Mouse (Mus musculus) mature B cell (primary cell): ENCODE data around the gene Tmem209.

Experiments
- in situ Hi-C: fragments of 300-500 bp; cut with MboI; formaldehyde crosslinking; loops from 2 replicates; pipeline ENCODE4 v1.14.3; 2019

Tmem209 gene

DNA sequence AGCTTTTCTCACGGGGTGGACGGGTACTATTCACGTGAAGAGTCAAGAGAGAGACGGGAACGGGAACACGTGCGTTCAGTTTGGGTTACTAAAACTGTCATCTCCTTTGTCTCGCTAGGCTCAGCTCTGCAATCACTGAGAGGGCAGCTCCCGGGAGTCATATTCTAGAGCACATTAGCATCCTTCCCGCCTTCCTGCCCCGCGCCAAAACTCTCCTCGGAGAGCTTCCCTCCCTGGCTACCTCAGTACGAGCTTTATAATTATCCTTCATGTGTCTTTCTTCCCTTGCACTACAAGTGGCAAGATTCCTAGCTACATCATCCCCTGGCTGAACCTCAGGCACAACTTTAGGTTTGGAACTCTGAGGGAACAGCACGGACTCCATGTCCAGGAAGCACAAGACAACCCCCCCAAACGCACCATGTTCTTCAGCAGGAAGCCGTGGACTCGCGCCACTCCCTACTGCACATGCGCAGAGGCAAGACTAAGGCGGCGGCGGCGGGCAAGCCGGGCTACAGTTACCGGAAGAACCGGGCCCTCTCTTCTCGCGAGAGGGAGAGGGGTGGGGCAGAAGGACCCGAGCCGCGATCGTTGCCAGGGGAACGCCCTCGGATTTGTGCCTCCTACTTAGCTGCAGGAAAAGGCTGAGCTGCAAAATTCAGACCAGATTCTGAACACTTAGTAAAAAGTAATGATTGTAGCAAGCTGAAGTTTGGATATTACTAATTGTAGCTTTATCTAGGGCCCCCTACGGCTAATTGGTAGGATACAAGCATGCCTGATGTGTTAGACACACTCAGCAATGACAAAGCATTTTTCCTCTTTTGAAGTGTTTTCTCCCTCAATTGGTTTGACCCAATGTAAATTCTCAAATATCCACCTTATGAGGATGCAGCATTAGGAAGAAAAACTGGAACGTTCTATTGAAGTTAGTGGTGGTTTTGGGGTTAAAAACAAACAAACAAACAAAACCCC is at the start of gene Tmem209, which contains the start of gene Ssmem1:
Gene Tmem209, minus strand, starts transcription at position 519 of the 975 bp plus-strand sequence.
Gene Ssmem1, plus strand, starts transcription at position 585 of the 975 bp plus-strand sequence.
- in situ Hi-C loops = no loop called here

DNA sequence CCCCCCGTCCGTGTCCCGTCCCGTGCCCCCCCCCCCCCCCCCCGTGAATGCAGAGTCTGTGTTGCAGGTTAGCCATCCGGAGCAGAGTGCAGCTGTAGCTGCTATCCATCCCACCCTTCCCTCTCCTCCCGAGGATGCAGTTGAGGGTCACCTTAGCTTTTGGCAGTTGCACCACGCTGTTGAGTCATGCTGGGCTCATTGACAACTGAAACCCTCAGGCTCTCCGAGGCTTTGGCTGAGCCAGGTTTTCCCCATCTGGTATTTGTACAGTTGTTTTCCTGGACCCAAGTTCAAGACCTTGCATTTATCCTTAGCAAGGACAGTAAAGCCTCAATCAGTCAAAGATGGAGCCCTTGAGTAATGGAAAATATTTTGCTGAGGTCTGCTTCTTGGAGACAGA is 46.5 kb upstream of the Tmem209 start:
- in situ Hi-C loops = no loop called here

DNA sequence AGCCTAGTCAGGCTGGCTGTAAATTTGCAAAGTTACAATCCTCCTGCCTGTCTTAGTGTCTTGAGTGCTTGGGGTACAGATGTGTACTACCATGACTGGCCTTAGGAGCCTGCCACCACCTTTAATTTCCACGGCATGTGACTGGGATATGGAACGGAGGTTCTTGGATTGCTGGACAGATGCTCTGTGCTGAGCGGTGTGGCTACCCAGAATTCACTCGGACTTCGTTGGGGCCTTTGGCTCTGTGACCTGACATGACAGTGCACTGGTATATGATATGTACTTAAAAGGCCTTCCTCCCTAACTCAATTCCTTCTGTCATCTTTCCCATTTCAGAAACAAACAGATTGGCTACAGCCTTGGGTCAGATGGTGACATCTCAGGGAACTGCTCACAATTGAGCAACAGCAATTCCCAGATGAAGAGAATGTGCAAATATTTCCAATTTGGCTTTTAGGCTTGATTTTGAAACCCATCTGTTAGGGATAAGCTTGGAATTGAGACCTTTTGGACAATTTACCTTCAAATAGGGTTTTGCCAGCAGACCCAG is 45.1 kb upstream of the Tmem209 start:
- in situ Hi-C loops = no loop called here

- in situ Hi-C loops = no loop called here
Measured at GRCm38 (mm10) chr6:30554092-30554491, 44.5 kb upstream of the Tmem209 start.

DNA sequence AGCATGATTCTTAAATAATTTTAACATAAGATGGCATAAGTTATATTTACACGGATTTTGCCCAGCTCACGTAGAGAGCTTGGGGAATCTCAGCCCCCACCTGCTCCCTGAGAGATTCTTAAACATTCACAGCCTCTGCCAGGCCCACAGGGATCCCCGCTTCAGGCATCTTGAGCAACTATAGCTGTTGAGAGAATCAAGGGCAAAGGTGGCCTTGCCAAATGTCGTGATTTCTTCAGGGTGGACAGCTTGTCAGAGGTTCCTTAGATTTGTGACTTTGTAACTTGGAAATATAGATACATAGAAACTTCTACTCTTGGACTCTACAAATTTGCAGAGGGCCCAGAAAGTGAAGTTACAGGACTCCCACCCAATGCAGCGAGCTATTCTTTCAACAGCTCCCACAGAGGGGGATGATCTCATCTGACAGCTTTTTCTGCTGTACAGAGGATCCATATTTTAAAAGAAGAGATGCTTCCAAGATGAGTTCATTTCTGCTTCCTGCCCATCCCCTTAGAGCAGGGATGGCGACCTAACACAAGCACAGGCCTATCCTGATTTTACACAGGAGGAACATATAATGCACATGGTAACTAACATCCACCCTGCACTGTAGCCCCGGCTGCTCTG is 43.9 kb upstream of the Tmem209 start:
- in situ Hi-C loops = no loop called here

GRCm38 (mm10) chr6:30552628-30553027 is 43.0 kb upstream of the Tmem209 start:
- in situ Hi-C loops = no loop called here

GRCm38 (mm10) chr6:30551644-30552580 is 42.3 kb upstream of the Tmem209 start:
- in situ Hi-C loops = no loop called here

DNA sequence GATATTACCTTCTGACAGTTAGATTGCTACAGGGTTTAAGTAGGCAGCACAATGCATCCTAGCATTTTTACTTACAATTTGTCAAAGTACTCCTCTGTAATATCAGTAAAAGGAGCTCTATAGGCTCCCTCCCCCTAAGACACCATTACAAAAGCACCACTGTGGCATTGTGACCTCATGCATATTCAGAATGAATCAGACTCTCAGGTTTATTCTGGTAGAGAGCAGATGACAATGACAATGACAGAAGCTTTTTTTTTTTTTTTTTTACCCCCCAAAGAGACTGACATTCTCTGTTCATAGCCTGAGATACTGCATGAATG is 41.6 kb upstream of the Tmem209 start:
- in situ Hi-C loops = no loop called here

- in situ Hi-C loops = no loop called here
Measured at GRCm38 (mm10) chr6:30550496-30551192, 41.1 kb upstream of the Tmem209 start.

GRCm38 (mm10) chr6:30549231-30549761 is 39.7 kb upstream of the Tmem209 start:
- in situ Hi-C loops = no loop called here

DNA sequence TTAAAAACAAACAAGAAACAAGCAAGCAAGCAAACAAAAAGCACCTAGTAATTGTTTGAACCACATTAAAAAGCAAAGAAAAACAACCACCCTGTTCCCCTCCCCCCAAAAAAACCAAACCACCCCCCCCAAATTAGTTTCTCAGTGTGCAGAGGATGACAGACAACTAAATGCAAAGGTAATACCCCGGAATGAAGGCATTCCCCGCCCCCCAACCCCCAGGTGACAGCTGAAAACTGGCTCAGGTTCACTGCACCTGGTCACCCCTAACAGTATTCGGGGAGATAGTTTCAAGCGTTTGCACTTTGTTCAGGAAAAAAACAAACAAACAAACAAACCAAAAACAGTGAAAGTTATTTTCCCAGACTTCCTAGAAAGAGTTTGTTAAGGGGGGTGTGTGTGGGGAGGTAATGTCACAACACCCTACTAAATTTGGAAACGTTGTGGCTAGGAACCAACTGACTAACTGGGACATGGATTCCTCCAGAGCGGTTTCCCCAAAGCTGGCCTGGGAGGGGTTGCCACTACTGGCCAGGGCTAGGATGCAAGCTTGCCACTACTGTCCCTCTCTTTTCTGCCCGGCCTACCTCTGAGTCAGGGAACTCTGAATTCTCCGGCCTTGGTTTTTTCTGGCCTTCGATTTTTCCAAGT is 38.2 kb upstream of the Tmem209 start:
- in situ Hi-C loops = no loop called here

DNA sequence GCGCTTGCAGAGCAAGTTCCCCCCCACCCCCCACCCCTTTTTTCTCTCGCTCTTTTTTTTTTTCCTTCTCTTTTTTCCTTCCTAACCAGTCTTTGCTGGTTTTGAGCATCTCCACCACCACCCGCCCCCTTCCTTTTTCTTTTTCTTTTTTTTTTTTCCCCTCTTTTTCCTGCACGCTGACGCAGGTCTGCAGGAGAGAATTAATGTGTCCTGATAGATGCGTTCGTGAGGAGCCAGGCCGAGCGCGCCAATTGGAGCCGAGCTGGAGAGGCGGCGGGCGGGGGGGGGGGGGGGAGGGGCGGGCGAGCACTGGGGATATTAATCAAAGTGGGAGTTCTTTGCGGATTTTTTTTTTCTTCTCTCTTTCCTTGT is 37.7 kb upstream of the Tmem209 start:
- in situ Hi-C loops = no loop called here

- in situ Hi-C loops = no loop called here
Measured at GRCm38 (mm10) chr6:30546571-30547273, 37.1 kb upstream of the Tmem209 start.

DNA sequence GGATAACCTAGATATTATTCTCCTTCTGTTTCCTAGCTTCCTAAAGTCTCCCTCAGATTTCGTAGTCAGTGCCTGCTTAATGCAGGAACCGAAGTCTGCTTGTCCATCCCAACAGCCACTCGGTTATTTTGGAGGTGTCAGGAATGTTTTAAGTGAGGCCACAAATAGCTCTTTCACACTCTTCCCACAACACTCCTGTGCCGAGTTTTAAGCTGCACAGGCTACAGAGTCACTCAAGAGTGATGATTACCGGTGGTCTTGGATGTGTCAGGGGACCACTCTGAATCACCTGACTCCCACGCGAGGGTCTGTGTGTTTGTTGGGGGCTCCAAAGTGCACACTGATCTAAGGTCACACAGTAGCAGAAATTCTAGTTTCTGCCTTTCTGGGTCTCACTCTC is 36.1 kb upstream of the Tmem209 start:
- in situ Hi-C loops = no loop called here

DNA sequence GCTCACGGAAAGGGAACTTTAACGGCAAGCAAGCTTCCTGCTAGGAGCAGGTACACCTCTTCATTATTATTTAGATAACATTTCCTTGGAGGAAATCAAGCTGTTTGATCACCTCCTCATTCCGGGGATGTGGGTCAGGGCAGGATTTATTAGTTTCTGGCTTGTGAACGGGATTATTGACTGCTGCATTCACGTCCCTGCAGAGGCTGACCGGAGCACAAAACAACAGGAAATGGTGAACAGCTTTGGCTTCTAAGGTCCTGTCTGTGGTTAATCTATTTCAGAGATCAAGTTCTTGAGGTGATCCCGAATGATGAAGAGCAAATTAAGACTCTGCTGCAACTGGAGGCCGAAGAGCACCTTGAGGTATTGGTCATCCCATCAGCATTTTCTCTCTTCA is 34.3 kb upstream of the Tmem209 start:
- in situ Hi-C loops = no loop called here

DNA sequence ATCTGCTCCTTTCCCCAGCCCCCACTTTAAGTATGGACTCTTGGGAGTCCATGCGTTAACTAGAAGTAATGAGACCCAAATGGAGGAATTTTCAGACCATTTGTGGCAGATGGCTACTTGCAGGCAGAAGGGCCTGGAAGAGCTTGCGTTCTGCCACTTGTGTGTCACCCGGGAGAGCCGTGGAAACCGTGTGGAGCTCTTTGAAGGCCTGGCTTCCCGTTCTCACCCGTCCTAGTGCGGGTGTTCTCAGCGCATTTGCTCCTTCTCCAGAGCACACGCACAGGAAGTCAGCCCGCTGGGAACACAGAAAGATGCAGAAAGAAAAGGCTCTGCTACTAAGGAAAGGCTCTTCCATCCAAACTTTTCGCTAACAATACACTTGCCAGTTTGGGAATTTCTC is 33.5 kb upstream of the Tmem209 start:
- in situ Hi-C loops = no loop called here

DNA sequence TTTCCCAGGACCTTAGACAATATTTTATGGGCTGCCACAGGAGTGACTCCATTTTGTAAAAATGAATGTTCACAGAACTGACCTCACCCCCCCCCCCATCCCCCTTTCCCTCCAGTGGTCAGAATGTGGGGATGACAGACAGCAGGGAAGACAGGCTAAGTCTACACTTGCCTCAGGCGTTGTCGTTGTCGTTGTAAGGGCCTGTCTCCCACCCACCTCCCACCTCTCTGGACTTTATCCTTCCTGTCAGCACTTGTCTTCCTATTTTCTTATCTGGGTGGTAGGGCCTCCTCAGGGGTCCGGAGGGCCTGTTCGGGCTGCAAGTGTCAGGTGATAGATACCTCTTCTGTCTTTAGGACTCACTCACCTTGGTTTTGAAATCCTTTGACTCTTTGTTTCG is 32.7 kb upstream of the Tmem209 start:
- in situ Hi-C loops = no loop called here

GRCm38 (mm10) chr6:30541009-30541799 is 31.6 kb upstream of the Tmem209 start, which contains the start of gene Cpa2:
Cpa2 (plus strand) TSS chr6:30541582.
- in situ Hi-C loops = no loop called here

DNA sequence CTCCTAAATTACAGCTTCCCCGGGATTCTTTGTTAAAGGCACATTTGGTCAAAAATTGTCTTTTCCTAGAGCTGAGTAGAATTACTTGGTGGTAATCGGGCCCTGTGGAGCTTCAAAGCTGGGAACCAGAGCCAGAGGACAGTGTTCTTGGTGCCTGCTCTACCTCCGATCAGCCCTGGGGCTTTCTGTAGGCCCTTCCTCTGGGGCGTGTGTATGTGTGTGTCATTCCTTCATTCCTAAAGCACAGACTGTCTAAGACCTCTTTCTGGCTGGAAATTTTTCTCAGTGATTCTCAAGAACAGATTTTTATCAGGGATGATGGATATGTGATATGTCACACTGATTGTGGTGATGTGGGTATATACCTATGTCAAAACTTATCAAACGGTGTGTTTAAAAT is 29.2 kb upstream of the Tmem209 start:
- in situ Hi-C loops = no loop called here
